Mouse (Mus musculus): ENCODE results near the gene Pusl1.
A peak's percentile ranks its signal among the peaks of the same experiment; 100 is the strongest.

The Pusl1 gene

GRCm38 (mm10) chr4:155841651-155842270 is 49.8 kb downstream of the Pusl1 start:
- no peak for DNase-seq (ENCODE audit: low read depth, low spot score)

- DNase-seq (ENCODE audit: low read depth, low spot score): no peak
Measured at GRCm38 (mm10) chr4:155841003-155841454, 50.6 kb downstream of the Pusl1 start.

GRCm38 (mm10) chr4:155840076-155841002 is 51.2 kb downstream of the Pusl1 start:
- DNase-seq (ENCODE audit: low read depth, low spot score): no peak

DNA sequence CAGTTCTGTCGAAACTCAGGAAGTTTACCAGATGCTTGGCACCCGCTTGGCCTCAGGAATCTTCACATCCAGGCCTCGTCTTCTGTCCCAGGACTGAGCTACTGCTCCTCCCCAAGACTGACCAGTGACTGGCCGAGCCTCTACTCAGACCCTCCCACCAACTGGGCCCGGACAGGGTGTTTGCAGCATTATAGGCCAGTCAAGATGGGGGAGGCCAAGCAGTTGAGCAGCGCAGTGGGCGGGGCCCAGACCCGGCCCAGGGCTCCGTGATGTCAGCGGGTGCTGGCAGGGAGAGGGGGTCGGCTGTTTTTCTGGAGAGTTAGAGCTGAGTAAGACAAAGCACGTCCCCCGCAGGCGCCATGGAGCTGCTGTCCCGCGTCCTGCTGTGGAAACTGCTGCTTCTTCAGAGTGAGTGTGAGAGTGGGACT is 52.1 kb downstream of the Pusl1 start, which contains the start of gene Mxra8:
Gene Mxra8 (plus strand): TSS at position 198 of the 428 bp plus-strand sequence.
- DNase-seq (ENCODE audit: low read depth, low spot score): peak; percentile 76

- DNase-seq (ENCODE audit: low read depth, low spot score): no peak
Measured at GRCm38 (mm10) chr4:155838187-155839153, 53.1 kb downstream of the Pusl1 start.

All from embryo, embryonic 11.5 days (tissue).